Mouse (Mus musculus): ENCODE data around the gene BC107364. TPM values are rescaled to one million over a fixed set of nuclear protein-coding genes. Genes with fewer than 3 reads are reported as not detected.
"Not testable (repeated sequence)": the region's sequence is repeated elsewhere in the genome, so short reads cannot be mapped to it uniquely, and the experiment has no call there.

BC107364 gene
- polyA plus RNA-seq, 1 experiment from 2014 or later, result not detected

DNA sequence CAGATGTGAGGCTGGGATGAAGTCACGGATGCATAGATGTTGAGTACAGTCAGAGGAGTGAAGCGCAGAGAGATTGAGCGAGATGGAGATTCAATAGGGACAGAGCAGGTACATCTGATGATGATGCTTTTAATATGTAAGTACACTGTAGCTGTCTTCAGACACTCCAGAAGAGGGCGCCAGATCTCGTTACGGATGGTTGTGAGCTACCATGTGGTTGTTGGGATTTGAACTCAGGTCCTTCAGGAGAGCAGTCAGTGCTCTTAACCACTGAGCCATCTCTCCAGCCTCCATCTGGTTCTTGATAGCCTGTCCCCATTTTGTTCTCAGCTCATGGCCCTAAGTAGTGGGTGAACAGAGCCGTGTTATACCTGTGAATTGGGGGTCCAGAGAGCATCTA is 30.9 kb upstream of the BC107364 start:
- not testable (repeated sequence) for H3K4me3 ChIP-seq; ATAC-seq; H3K4me2 ChIP-seq; H3K9me3 ChIP-seq (replicated peaks); H3K9ac ChIP-seq; H3K36me3 ChIP-seq; H3K27ac ChIP-seq
- peaks cover 15% of the 10 kb centered on the region for H3K27me3 ChIP-seq (replicated peaks)
- WGBS (ENCODE audit: insufficient replicate concordance), result 41% methylated on average over 7 of the region's 7 CpGs
- peaks cover 23% of the 10 kb centered on the region for H3K4me1 ChIP-seq

DNA sequence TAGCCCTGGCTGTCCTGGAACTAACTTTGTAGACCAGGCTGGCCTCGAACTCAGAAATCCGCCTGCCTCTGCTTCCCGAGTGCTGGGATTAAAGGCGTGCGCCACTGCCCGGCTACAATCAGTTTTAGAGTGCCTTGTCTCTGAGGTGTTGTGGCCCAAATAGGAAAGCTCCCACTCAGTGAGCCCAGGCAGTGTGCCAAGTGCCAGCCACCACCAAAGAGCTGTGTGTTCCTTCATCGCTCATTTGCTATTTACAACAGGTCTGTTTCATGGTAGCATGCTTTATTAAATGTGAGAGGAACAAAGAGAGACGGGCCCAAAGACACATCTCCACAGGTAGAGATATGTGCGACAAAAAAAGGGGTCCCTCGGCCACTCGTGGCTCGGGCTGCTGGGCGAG is 30.3 kb upstream of the BC107364 start:
- H3K9ac ChIP-seq, result no peak overlapping the region
- no peak overlapping the region for H3K27ac ChIP-seq
- no peak overlapping the region for H3K4me3 ChIP-seq
- H3K27me3 ChIP-seq (replicated peaks), result peaks cover 21% of the 10 kb centered on the region
- peaks cover 19% of the 10 kb centered on the region for H3K4me1 ChIP-seq
- no peak overlapping the region for H3K4me2 ChIP-seq
- WGBS (ENCODE audit: insufficient replicate concordance), result 78% methylated on average over 13 of the region's 13 CpGs
- H3K9me3 ChIP-seq (replicated peaks), result no peaks in the 10 kb centered on the region
- no peak for ATAC-seq
- no peaks in the 10 kb centered on the region for H3K36me3 ChIP-seq

DNA sequence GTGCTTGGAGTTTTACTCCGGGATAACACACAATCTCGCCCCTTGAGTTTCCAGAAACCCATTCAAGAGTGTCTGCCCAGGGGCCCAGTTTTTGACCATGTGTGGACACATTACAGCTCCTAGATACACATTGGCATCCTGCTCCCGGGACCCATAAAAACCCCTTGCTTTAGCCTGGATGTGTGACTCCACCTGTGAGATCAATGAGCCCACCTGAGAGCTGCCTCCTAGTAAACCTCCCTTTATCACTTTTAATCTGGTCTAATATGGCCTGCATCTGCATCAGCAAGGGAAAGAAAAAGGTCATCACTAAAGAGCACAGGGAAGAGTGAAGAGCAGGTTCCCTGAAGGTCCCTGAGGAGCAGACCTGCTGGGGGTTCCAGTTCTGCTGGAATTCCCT is 29.8 kb upstream of the BC107364 start:
- Histone ChIP-seq H3K9me3 (replicated peaks) (no peaks in the 10 kb centered on the region), H3K4me3 (no peak overlapping the region), H3K27me3 (replicated peaks) (peaks cover 27% of the 10 kb centered on the region), H3K36me3 (no peaks in the 10 kb centered on the region), H3K4me1 (peaks cover 20% of the 10 kb centered on the region), H3K27ac (no peak overlapping the region), H3K9ac (no peak overlapping the region), H3K4me2 (no peak overlapping the region)
- 79% methylated on average over 3 of the region's 3 CpGs for WGBS (ENCODE audit: insufficient replicate concordance)
- no peak for ATAC-seq

DNA sequence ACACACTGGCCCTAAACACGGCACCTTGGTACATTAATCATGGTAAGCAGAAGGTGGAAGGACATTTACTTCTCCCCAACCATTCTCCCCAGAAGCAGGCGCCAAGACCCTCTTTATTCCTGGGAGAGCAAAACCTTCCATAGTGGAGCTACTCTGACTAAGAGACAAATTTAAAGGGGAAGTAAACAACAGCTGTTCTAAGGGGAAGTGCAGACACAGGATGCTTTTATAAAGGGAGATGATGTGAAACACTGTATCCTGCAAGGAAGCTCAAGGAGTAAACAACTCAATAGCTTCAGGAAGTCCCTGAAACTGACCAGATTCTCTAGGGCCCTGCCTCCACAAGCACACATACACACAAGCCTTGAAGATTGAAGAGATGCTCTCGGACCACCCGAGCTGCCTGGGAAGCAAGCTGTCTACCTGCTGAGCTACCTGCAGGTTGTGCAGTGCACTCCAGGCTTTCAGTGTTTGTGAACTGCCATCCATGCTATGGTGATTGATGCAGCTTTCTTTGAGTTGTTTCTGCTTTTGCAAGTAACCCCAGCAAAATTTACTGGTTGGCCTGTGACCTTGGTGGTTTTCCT is 28.7 kb upstream of the BC107364 start:
- Histone ChIP-seq H3K27ac (no peak overlapping the region), H3K4me1 (peaks cover 20% of the 10 kb centered on the region), H3K4me2 (no peak overlapping the region), H3K9me3 (replicated peaks) (no peaks in the 10 kb centered on the region), H3K36me3 (no peaks in the 10 kb centered on the region), H3K9ac (no peak overlapping the region), H3K27me3 (replicated peaks) (peaks cover 36% of the 10 kb centered on the region), H3K4me3 (no peak overlapping the region)
- no peak for ATAC-seq
- 71% methylated on average over 4 of the region's 4 CpGs for WGBS (ENCODE audit: insufficient replicate concordance)

DNA sequence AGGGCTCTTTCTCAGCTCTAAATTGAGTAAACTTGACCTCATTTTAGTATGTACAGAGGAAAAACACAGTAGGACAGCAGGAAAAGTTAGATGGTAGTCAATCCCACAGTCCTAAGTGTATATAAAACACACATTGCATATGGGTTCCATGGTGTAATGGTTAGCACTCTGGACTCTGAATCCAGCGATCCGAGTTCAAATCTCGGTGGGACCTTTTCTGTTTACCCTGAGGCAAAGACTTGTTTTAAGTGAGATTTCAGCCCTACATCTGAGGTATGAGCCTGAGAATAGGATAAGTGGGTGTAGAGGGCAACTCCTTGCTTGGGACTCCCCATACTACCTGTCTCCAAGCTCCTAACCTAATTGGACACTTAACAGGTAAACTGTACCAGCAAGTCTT is 27.1 kb upstream of the BC107364 start:
- Histone ChIP-seq H3K36me3 (no peaks in the 10 kb centered on the region), H3K4me1 (peaks cover 16% of the 10 kb centered on the region), H3K9me3 (replicated peaks) (no peaks in the 10 kb centered on the region), H3K27me3 (replicated peaks) (peaks cover 51% of the 10 kb centered on the region), H3K4me2 (no peak overlapping the region), H3K9ac (no peak overlapping the region), H3K27ac (no peak overlapping the region), H3K4me3 (no peak overlapping the region)
- peak; percentile 83 for ATAC-seq
- 19% methylated on average over 3 of the region's 3 CpGs for WGBS (ENCODE audit: insufficient replicate concordance)

DNA sequence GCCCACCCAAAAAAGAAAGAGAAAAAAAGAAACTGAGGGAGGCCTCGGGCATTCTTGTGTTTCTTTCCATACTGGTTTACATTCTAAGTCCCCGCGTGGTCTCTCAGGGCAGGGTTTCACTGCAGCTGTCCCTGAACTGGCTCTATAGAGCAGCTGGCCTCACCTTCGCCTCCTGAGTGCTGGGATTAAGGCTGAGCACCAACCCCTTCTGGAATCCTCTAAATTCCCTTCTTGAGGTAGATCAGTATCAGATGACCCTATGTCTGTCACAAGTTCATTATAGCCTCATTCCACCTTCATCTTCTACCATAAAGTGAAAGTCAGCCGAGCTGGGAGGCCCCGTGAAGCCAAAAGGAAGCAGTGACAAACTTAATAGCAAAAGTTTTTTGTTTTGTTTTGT is 25.5 kb upstream of the BC107364 start:
- Histone ChIP-seq H3K27me3 (replicated peaks) (peaks cover 60% of the 10 kb centered on the region), H3K9me3 (replicated peaks) (no peaks in the 10 kb centered on the region), H3K4me1 (peaks cover 16% of the 10 kb centered on the region), H3K9ac (no peak overlapping the region), H3K27ac (no peak overlapping the region), H3K4me2 (no peak overlapping the region), H3K36me3 (no peaks in the 10 kb centered on the region), H3K4me3 (no peak overlapping the region)
- no peak for ATAC-seq
- 69% methylated on average over 6 of the region's 6 CpGs for WGBS (ENCODE audit: insufficient replicate concordance)

DNA sequence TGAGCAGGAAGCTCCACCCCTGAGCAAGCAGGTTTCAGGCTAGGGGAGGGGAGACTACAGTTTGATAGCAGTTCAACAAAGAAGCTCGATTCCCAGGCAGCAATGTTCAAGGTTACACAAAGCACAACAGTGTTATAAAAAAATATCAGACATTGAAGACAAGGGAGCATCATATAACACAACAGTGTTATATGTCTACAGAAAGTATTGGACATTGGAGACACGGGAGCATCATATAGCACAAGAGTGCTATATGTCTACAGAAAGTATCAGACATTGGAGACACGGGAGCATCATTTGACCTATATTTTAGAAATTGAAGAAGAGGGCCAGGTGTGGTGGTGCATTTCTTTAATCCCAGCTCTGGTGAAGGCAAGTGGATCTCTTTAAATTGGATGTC is 25.0 kb upstream of the BC107364 start:
- 0 out of 2 replicates have a peak overlapping the region, but pooled peaks have one; percentile 14 for H3K4me2 ChIP-seq
- H3K4me1 ChIP-seq, result peaks cover 16% of the 10 kb centered on the region
- H3K27ac ChIP-seq, result no peak overlapping the region
- no peaks in the 10 kb centered on the region for H3K9me3 ChIP-seq (replicated peaks)
- no peak for ATAC-seq
- H3K4me3 ChIP-seq, result no peak overlapping the region
- 43% methylated on average over 3 of the region's 3 CpGs for WGBS (ENCODE audit: insufficient replicate concordance)
- no peak overlapping the region for H3K9ac ChIP-seq
- H3K36me3 ChIP-seq, result no peaks in the 10 kb centered on the region
- peaks cover 65% of the 10 kb centered on the region for H3K27me3 ChIP-seq (replicated peaks)

DNA sequence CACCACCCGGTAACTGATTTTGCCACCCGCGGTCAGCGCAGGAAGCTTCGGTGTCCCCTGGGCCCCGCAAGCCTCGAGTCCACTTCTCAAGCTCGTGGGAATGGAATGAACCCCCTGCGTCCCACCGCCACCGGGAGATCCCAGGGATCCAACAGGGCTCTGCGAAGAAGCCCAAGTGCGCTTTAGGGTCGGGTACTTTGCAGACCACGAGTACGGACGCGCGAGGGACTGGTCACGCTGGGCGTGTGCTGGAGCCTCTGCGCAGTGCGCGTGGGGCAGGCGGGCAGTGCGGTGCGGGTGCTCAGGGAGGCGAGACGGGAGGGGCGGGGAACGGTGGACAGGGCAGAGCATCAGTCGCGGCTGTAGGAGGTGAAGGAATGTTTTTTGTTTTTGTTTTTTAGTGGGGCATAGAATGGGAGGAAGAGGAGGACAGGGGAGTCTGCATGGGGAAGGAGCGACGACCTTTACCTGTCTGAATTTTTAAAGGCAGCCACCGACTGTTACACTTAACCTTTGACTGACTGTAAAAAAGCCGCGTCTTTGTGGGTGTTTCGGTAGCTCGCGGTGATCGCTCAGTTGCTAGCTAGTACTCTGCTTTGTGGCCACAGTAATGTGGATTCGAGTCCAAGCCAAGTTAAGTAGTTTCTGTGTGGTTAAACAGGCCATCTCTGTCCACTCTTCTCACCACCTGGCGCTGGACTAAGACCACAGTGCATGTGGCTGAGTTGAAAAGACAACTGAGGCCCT is 23.0 kb upstream of the BC107364 start:
- peak overlapping the region; percentile 49; the same call in 1 of the 2 replicates for H3K9ac ChIP-seq
- 3% methylated on average over 44 of the region's 44 CpGs for WGBS (ENCODE audit: insufficient replicate concordance)
- ATAC-seq, result no peak

DNA sequence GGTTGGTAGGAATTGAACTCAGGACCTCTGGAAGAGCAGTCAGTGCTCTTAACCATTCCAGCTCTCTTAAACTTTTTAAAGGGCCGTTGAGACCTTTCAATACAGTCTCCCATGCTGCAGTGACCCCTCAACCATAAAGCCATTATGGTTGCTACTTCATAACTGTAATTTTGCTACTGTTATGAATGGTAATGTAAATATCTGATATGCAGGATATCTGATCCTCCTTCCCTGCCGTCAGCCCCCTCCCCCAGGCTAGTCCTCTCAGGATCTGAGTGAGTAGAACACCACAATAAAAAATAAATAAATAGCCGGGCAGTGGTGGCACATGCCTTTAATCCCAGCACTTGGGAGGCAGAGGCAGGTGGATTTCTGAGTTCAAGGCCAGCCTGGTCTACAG is 21.4 kb upstream of the BC107364 start:
- WGBS (ENCODE audit: insufficient replicate concordance), result 49% methylated on average over 3 of the region's 3 CpGs

More for the DNA sequence above, 23.0 kb upstream of the BC107364 start:
- Histone ChIP-seq H3K27me3 (replicated peaks) (peaks cover 78% of the 10 kb centered on the region), H3K27ac (no peak overlapping the region), H3K4me2 (peak overlapping the region; percentile 70), H3K9me3 (replicated peaks) (no peaks in the 10 kb centered on the region), H3K36me3 (no peaks in the 10 kb centered on the region), H3K4me1 (peaks cover 16% of the 10 kb centered on the region), H3K4me3 (peak overlapping the region; percentile 47)

DNA sequence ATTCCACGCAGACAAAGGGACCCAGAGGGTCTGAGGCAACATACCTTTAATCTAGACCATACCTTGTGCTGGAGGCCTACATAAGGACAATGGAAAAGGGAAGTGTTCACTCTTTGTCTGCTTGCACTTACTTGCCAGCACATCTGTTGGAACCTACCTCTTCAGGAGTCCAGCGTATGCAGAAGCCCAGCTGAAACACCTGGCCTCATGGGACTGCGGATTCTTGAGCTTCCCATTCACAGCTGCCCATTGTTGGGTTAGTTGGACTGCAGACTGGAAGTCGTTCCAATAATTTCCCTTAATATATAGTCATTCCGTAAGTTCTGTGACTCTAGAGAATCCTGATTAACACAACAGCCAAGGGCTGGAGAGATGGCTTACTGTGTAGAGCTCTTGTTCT is 20.0 kb upstream of the BC107364 start:
- no peaks in the 10 kb centered on the region for H3K9me3 ChIP-seq (replicated peaks)
- no peak overlapping the region for H3K4me3 ChIP-seq
- H3K4me1 ChIP-seq, result peaks cover 11% of the 10 kb centered on the region
- peaks cover 79% of the 10 kb centered on the region for H3K27me3 ChIP-seq (replicated peaks)
- no peak overlapping the region for H3K27ac ChIP-seq
- no peaks in the 10 kb centered on the region for H3K36me3 ChIP-seq
- H3K9ac ChIP-seq, result no peak overlapping the region
- no peak overlapping the region for H3K4me2 ChIP-seq
- ATAC-seq, result no peak
- WGBS (ENCODE audit: insufficient replicate concordance), result 68% methylated on average over 5 of the region's 5 CpGs

More for the DNA sequence above, 21.4 kb upstream of the BC107364 start:
- not testable (repeated sequence) for H3K4me2 ChIP-seq; H3K4me3 ChIP-seq; H3K9me3 ChIP-seq (replicated peaks); ATAC-seq; H3K27ac ChIP-seq; H3K9ac ChIP-seq; H3K36me3 ChIP-seq
- Histone ChIP-seq H3K27me3 (replicated peaks) (peaks cover 81% of the 10 kb centered on the region), H3K4me1 (peaks cover 16% of the 10 kb centered on the region)

DNA sequence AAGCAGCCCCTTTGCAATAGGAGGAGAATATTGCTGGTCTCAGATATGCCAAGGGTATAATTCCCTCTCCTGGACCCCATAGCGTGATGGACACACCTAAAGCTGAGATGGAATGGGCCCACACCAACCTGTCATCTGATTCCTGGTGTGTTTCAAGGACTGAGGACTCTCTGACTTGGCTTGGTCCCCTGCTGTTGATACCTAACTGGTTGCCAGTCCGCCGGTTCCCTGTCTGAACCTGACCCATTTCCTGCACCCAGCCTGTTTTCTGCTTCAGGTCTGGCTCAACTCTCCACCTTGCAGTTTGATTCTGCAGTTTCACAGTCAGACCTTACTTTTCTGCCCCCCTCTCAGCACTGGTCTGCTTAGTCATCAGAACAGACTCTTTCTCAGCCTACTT is 17.5 kb upstream of the BC107364 start:
- Histone ChIP-seq H3K27me3 (replicated peaks) (peaks cover 76% of the 10 kb centered on the region), H3K9ac (no peak overlapping the region), H3K9me3 (replicated peaks) (no peaks in the 10 kb centered on the region), H3K4me1 (peaks cover under 1% of the 10 kb centered on the region; the same call in 1 of the 2 replicates), H3K4me3 (no peak overlapping the region), H3K27ac (no peak overlapping the region), H3K36me3 (no peaks in the 10 kb centered on the region), H3K4me2 (no peak overlapping the region)
- ATAC-seq, result no peak
- WGBS (ENCODE audit: insufficient replicate concordance), result 73% methylated on average over 3 of the region's 3 CpGs

DNA sequence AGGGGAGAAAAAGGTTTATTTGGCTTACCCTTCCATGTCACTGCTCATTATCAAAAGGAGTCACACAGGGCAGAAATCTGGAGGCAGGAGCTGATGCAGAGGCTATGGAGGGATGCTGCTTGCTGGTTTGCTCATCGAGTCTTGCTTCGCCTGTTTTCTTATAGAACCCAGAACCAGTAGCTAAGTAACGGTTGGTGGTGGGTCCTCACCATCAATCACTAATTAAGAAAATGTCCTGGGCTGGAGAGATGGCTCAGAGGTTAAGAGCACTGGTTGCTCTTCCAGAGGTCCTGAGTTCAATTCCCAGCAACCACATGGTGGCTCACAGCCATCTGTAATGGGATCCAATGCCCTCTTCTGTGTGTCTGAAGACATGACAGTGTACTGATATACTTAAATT is 16.2 kb upstream of the BC107364 start:
- H3K4me1 ChIP-seq; H3K27ac ChIP-seq; H3K9ac ChIP-seq; H3K4me3 ChIP-seq; H3K9me3 ChIP-seq (replicated peaks); ATAC-seq; H3K4me2 ChIP-seq; H3K36me3 ChIP-seq: not testable (repeated sequence)
- WGBS (ENCODE audit: insufficient replicate concordance), result 73% methylated on average over 3 of the region's 3 CpGs
- H3K27me3 ChIP-seq (replicated peaks), result peaks cover 73% of the 10 kb centered on the region
